Mouse (Mus musculus): Measurements from ENCODE around the gene Map4k5.

The Map4k5 gene

GRCm38 (mm10) chr12:69887776-69888175 is 5.2 kb downstream of the Map4k5 start:
- DNase-seq (ENCODE audit: low read depth) = no peak

GRCm38 (mm10) chr12:69885170-69885923 is 7.7 kb downstream of the Map4k5 start:
- DNase-seq (ENCODE audit: low read depth) = no peak

- DNase-seq (ENCODE audit: low read depth) = no peak
Measured at GRCm38 (mm10) chr12:69884053-69884452, 8.9 kb downstream of the Map4k5 start.

DNA sequence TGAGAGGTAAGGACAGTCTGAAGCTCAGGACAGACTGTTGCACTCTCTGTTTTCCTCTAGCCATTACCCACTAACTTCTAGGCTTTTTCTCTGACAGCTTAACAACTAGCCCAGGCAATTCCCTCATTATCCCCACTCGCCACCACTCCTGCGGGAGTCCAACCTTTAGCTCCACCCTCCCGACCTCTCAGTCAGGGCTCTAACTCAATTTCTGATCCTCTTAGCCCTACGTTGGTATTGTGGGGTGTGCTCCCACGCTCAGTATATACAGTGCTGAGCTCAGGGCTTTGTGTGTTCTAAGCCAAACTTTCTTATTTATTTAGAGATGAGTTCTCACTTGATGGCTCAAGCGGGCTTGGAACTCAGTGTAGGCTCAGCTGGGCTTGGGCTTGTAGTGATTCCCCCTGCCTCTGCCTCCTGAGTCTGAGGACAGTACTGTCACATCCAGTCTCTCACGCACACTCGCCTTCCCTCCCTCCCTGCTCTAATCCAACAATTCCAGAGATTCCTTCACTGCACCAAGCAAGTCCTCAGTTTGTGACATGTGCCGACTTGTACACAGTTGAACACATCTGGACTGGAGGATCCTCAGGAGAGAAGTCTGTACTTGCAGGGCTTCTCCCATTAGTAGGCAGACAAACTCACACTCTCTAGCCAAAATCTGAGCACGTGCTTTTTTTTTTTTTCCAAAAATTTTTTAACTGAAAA is 11.6 kb downstream of the Map4k5 start:
- no peak for DNase-seq (ENCODE audit: low read depth)

- no peak for DNase-seq (ENCODE audit: low read depth)
Measured at GRCm38 (mm10) chr12:69879739-69880138, 13.3 kb downstream of the Map4k5 start.

DNA sequence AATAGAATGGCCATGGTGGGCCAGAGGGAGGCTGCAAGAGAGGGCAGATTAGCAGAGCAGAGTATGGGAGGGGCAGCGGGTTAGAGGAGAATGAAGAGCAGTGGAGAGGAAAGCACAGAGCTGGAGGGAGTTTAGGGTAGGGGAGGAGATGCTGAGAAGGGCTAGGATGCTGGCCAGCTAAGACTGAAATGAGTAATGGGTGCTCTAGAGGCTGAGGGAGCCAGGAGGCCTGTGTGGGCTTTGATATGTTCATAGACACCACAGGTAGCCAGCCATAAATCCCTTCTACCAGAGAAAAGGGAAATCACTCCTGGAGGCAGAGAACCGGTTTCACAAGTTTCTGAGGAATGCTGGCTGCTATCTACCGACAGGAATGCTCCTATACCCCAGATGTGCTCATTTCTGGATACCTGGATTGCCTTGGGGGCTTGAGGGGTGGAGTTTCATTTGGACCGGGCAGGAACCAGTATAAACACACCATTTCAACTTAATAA is 13.8 kb downstream of the Map4k5 start:
- no peak for DNase-seq (ENCODE audit: low read depth)

- no peak for DNase-seq (ENCODE audit: low read depth)
Measured at GRCm38 (mm10) chr12:69877842-69878363, 15.1 kb downstream of the Map4k5 start.

DNA sequence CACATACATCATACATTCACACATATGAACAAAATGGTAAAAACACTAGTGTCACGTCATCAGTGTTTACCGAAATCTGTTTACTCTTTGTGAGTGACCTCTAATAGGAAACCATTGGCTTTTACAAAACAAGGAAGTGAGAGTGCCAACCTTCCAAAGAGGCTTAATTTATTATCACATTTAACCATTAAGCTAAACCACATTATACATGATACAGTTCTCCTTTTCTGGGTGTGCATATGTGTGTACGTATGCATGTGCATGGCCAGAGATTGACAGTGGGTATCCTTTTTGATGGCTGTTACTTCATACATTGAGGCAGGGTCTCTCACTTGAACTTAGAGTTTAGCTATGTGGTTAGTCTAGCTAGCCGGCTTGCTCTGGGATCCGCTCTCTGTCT is 21.4 kb downstream of the Map4k5 start:
- DNase-seq (ENCODE audit: low read depth) = no peak

- DNase-seq (ENCODE audit: low read depth) = peak; percentile 53
Measured at GRCm38 (mm10) chr12:69867338-69867737, 25.7 kb downstream of the Map4k5 start.

- peak; percentile 33 for DNase-seq (ENCODE audit: low read depth)
Measured at GRCm38 (mm10) chr12:69864164-69864692, 28.8 kb downstream of the Map4k5 start.

DNA sequence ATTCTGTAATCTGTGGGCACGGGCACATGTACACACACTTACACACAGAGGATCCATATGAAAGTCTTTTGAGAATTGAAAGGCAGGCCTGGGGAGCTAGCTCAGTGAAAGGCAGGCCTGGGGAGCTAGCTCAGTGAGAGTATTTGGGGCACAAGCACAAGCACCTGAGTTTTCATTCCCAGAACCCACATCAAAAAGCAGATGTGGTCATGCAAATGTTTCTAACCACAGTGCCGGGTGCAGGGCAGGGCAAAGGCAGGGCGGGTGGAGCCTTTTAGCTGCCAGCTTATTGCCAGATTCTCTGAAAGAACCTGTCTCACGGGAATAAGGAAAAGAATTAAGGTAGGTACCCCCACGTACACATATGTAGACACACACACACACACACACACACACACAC is 29.5 kb downstream of the Map4k5 start:
- DNase-seq (ENCODE audit: low read depth) = peak; percentile 81

- no peak for DNase-seq (ENCODE audit: low read depth)
Measured at GRCm38 (mm10) chr12:69858847-69859246, 34.2 kb downstream of the Map4k5 start.

GRCm38 (mm10) chr12:69857597-69857996 is 35.4 kb downstream of the Map4k5 start:
- no peak for DNase-seq (ENCODE audit: low read depth)

DNA sequence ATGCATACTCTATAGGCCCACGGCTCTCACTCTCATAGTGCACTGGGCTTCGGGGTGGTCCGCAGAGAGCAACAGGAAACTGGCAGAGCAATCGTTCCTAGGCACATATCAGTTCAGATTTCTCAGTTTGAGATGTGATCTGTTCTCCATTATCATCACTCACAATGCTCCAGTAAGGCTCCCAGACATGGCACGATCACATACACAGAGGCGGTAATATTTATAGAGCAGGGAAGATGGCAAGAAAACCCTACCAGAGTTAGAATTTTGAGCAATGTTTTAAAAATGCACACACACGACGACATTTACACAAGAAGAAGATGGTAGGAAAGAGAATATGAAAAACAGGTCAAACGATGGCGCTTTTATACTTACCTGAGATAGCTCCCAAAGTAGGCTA is 36.6 kb downstream of the Map4k5 start:
- DNase-seq (ENCODE audit: low read depth) = no peak

GRCm38 (mm10) chr12:69855641-69856300 is 37.2 kb downstream of the Map4k5 start:
- no peak for DNase-seq (ENCODE audit: low read depth)

DNA sequence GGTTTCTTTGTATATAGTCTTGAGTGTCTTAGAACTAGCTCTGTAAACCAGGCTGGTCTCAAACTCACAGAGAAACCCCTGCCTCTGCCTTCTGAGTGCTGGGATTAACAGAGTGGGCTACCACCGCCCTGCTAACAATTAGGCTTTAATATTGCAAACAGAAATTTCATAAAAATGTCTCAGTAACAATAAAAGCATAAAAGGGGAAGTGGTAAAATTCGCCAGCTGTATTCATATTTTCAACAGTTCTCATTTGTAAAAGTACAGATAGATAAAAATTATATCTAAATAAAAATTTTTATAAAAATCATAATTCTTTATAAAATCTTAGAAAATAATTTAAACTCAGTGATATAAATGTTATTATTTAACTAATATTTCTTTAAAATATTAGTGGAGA is 39.1 kb downstream of the Map4k5 start:
- DNase-seq (ENCODE audit: low read depth) = no peak

GRCm38 (mm10) chr12:69853387-69853786 is 39.6 kb downstream of the Map4k5 start:
- DNase-seq (ENCODE audit: low read depth) = peak; percentile 54

DNA sequence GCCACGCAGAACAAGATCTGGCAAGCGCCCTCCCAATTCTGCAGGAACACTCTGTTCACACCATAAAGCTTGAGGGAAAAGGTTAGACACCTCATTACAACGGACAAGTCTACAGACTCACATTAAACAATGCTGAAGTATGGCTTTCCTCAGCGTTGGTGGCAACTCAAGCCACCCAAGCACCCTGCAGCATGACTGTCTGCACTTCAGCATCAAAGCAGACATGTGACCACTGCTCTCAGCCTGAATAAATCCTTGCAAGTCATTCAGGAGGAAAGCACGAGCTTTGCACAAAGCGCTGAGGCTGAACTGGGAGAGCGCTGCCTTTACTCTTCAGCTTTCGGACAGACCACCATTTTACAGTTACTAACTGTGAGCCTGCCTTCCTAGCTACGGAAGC is 40.7 kb downstream of the Map4k5 start:
- DNase-seq (ENCODE audit: low read depth) = no peak

DNA sequence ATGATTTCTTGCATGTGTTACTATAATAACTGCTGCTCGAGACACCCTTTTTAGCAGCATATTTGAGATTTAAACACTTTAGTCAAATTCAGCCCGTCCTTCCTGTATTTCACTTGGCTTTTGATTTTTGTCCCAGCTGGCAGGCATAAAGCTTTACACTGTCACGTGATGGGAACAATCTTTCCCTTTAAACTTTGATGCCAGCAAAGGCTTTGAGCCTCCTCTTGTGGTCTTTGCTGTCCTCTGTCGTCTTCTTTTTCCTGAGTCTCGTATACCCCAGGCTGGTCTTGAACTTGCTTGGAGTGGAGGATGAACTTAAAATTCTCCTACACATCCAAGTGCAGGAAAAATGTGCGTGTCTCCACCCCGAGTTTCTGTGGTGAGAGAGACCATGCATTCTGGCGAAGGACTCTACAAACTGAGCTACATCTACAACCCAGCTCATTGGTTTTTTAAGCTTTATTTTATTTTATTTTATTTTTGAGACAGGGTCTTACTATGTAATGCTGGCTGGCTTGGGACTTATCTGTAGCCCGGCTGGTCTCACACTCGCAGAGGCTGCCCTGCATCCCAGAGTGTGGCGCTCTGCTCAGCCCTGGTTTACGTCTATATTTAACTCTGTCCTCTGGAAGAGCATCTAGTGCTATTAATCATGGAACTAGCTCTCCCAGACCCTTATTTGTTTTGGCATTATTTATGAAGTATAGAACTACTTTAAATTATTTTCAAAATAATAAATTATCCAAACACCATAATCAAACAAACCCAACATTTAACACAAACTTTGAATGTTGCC is 44.7 kb downstream of the Map4k5 start:
- DNase-seq (ENCODE audit: low read depth) = no peak

GRCm38 (mm10) chr12:69846499-69846898 is 46.5 kb downstream of the Map4k5 start:
- no peak for DNase-seq (ENCODE audit: low read depth)

GRCm38 (mm10) chr12:69845722-69846121 is 47.3 kb downstream of the Map4k5 start:
- no peak for DNase-seq (ENCODE audit: low read depth)
